Mouse (Mus musculus): ENCODE data around the gene Ugt2b1.
"Not testable (repeated sequence)": the region's sequence is repeated elsewhere in the genome, so short reads cannot be mapped to it uniquely, and the experiment has no call there.

The Ugt2b1 gene

GRCm38 (mm10) chr5:86926426-86926825 is at the start of gene Ugt2b1:
Gene Ugt2b1, minus strand, starts transcription at chr5:86926530.
- CTCF ChIA-PET, result no interaction called here

GRCm38 (mm10) chr5:86967271-86967670 is 40.9 kb upstream of the Ugt2b1 start:
- CTCF ChIA-PET, result not testable (repeated sequence)

- CTCF ChIA-PET, result not testable (repeated sequence)
Observed at GRCm38 (mm10) chr5:86962849-86963248, 36.5 kb upstream of the Ugt2b1 start.

- CTCF ChIA-PET, result no interaction called here
Observed at GRCm38 (mm10) chr5:86961587-86962358, 35.4 kb upstream of the Ugt2b1 start.

- CTCF ChIA-PET, result no interaction called here
Observed at GRCm38 (mm10) chr5:86960504-86960903, 34.2 kb upstream of the Ugt2b1 start.

- CTCF ChIA-PET, result no interaction called here
Observed at GRCm38 (mm10) chr5:86942111-86942510, 15.8 kb upstream of the Ugt2b1 start.

GRCm38 (mm10) chr5:86920661-86921233 is 5.6 kb downstream of the Ugt2b1 start:
- CTCF ChIA-PET, result no interaction called here

- CTCF ChIA-PET, result no interaction called here
Observed at GRCm38 (mm10) chr5:86911357-86912099, 14.8 kb downstream of the Ugt2b1 start.

- CTCF ChIA-PET, result no interaction called here
Observed at GRCm38 (mm10) chr5:86910770-86911169, 15.6 kb downstream of the Ugt2b1 start.

- CTCF ChIA-PET, result no interaction called here
Observed at GRCm38 (mm10) chr5:86906758-86907157, 19.6 kb downstream of the Ugt2b1 start, which contains the start of gene Ugt2b34. Gene Ugt2b34, minus strand, starts transcription at chr5:86906937.

GRCm38 (mm10) chr5:86889933-86890332 is 36.4 kb downstream of the Ugt2b1 start:
- CTCF ChIA-PET, result no interaction called here

GRCm38 (mm10) chr5:86888420-86888819 is 37.9 kb downstream of the Ugt2b1 start:
- CTCF ChIA-PET, result no interaction called here

- CTCF ChIA-PET, result no interaction called here
Observed at GRCm38 (mm10) chr5:86887081-86887480, 39.2 kb downstream of the Ugt2b1 start.

GRCm38 (mm10) chr5:86886620-86887019 is 39.7 kb downstream of the Ugt2b1 start:
- CTCF ChIA-PET, result no interaction called here

GRCm38 (mm10) chr5:86871877-86872276 is 54.5 kb downstream of the Ugt2b1 start:
- CTCF ChIA-PET, result no interaction called here

All from spleen, embryonic (tissue).